Mouse (Mus musculus) liver, adult 2 months (tissue): ENCODE measurements around the gene Steap4. TPM values are rescaled to one million over a fixed set of nuclear protein-coding genes. Genes with fewer than 3 reads are reported as not detected.

Experiments
- DNase-seq: peaks from one replicate; pipeline ENCODE4 v3.0.0-alpha.2; 2011; ENCODE audit warnings: low read depth, low spot score; ENCODE audit errors: extremely low read depth
- H3K27ac ChIP-seq: fragments of 200-500 bp; replicated peaks from 2 replicates; pipeline ENCODE4 v1.5.1; 2012; ENCODE audit warnings: low read depth, mild to moderate bottlenecking, control low read depth, inconsistent platforms, low read length; ENCODE audit not compliant: insufficient read depth
- H3K27me3 ChIP-seq: fragments of 200-500 bp; 2 replicates; pipeline ENCODE4 v1.6.1; 2012; ENCODE audit warnings: mild to moderate bottlenecking, moderate library complexity, low read length, inconsistent platforms; ENCODE audit not compliant: control insufficient read depth, insufficient read depth
- H3K36me3 ChIP-seq: fragments of 200-500 bp; 2 replicates; pipeline ENCODE4 v1.6.1; 2012; ENCODE audit warnings: low read length, inconsistent platforms; ENCODE audit not compliant: control insufficient read depth, insufficient read depth
- H3K4me1 ChIP-seq: fragments of 200-500 bp; 2 replicates; pipeline ENCODE4 v1.6.1; 2011; ENCODE audit warnings: low read length; ENCODE audit not compliant: control insufficient read depth, insufficient read depth
- H3K4me3 ChIP-seq: fragments of 200-500 bp; 2 replicates; pipeline ENCODE4 v1.5.1; 2011; ENCODE audit warnings: low read depth, mild to moderate bottlenecking, control low read depth, low read length, moderate library complexity; ENCODE audit not compliant: insufficient read depth
- H3K79me2 ChIP-seq: fragments of 200-500 bp; 2 replicates; pipeline ENCODE4 v1.6.1; 2012; ENCODE audit warnings: inconsistent platforms, mild to moderate bottlenecking, low read length, moderate library complexity; ENCODE audit not compliant: control insufficient read depth, insufficient read depth
- H3K9ac ChIP-seq: fragments of 200-500 bp; 2 replicates; pipeline ENCODE4 v1.6.1; 2012; ENCODE audit warnings: low read depth, mild to moderate bottlenecking, control low read depth, inconsistent platforms, low read length
- CTCF ChIP-seq: fragments of 200-500 bp; IDR thresholded peaks from 2 replicates; pipeline ENCODE4 v1.5.1; 2011; ENCODE audit warnings: low read depth, low read length, control low read depth
- POLR2A ChIP-seq: fragments of 200-500 bp; IDR thresholded peaks from 2 replicates; pipeline ENCODE4 v1.6.1; 2011; ENCODE audit warnings: low read length, control low read depth; ENCODE audit not compliant: insufficient read depth; ENCODE audit errors: extremely low read depth
- WGBS: fragments of 180-500 bp; shearing (Covaris S2); methylation state at CpG from one replicate; pipeline ENCODE4 v1.1.7; 2018; 5-methylcytosine and 5-hydroxymethylcytosine counted together
- polyA plus RNA-seq: library from polyadenylated mRNA; depleted of rRNA; stranded (reverse); fragments of >200 nt; gene quantifications from 2 replicates; pipeline ENCODE4 v1.2.3, GENCODE M21; 2012
- total RNA-seq: library from RNA; depleted of rRNA; stranded (reverse); fragments of >200 nt; gene quantifications from 2 replicates; pipeline ENCODE4 v1.2.3, GENCODE M21; 2014

The Steap4 gene
- total and polyA plus RNA-seq, 2 experiments = 38.3 to 90.1 TPM

GRCm38 (mm10) chr5:7955371-7955966, 4.8 kb upstream of the Steap4 start:
- Histone ChIP-seq H3K4me3 (no peak overlapping the region; the same call in 1 of the 2 replicates), H3K36me3 (no peaks in the 10 kb centered on the region), H3K27me3 (no peaks in the 10 kb centered on the region), H3K9ac (peak overlapping the region; percentile 34; the same call in 1 of the 2 replicates), H3K4me1 (peaks cover 21% of the 10 kb centered on the region), H3K79me2 (no peaks in the 10 kb centered on the region), H3K27ac (peak overlapping the region; percentile 99)
- peak; percentile 96 for DNase-seq
- 13% methylated on average over 5 of the region's 5 CpGs for WGBS
- TF ChIP-seq POLR2A (no peak), CTCF (no peak)

GRCm38 (mm10) chr5:7958061-7958460, 2.2 kb upstream of the Steap4 start:
- H3K4me1 ChIP-seq = peaks cover 30% of the 10 kb centered on the region
- no peak overlapping the region for H3K9ac ChIP-seq
- no peak overlapping the region for H3K4me3 ChIP-seq
- peaks cover 10% of the 10 kb centered on the region; the same call in 1 of the 2 replicates for H3K79me2 ChIP-seq
- WGBS = 43% methylated on average over 4 of the region's 4 CpGs
- DNase-seq = no peak
- H3K27me3 ChIP-seq = no peaks in the 10 kb centered on the region
- peak overlapping the region; percentile 60; the same call in 1 of the 2 replicates for H3K27ac ChIP-seq
- TF ChIP-seq POLR2A (no peak), CTCF (no peak)
- no peaks in the 10 kb centered on the region for H3K36me3 ChIP-seq

GRCm38 (mm10) chr5:7959286-7959685, 971 bp upstream of the Steap4 start:
- Histone ChIP-seq H3K27ac (0 out of 2 replicates have a peak overlapping the region, but pooled peaks have one; percentile 32), H3K36me3 (no peaks in the 10 kb centered on the region), H3K79me2 (peaks cover 10% of the 10 kb centered on the region; the same call in 1 of the 2 replicates), H3K27me3 (no peaks in the 10 kb centered on the region), H3K4me1 (peaks cover 30% of the 10 kb centered on the region), H3K9ac (no peak overlapping the region), H3K4me3 (no peak overlapping the region)
- no peak for DNase-seq
- WGBS = 86% methylated on average over 6 of the region's 6 CpGs
- TF ChIP-seq POLR2A (no peak), CTCF (no peak)

GRCm38 (mm10) chr5:7961113-7961512, 856 bp downstream of the Steap4 start:
- peak overlapping the region; percentile 71; the same call in 1 of the 2 replicates for H3K9ac ChIP-seq
- TF ChIP-seq POLR2A (no peak), CTCF (no peak)
- DNase-seq = peak; percentile 57
- peaks cover 4% of the 10 kb centered on the region; the same call in 1 of the 2 replicates for H3K36me3 ChIP-seq
- H3K27me3 ChIP-seq = no peaks in the 10 kb centered on the region
- WGBS = 23% methylated on average over 7 of the region's 7 CpGs
- peaks cover 10% of the 10 kb centered on the region; the same call in 1 of the 2 replicates for H3K79me2 ChIP-seq
- peak overlapping the region; percentile 74 for H3K4me3 ChIP-seq
- peaks cover 26% of the 10 kb centered on the region for H3K4me1 ChIP-seq
- peak overlapping the region; percentile 91 for H3K27ac ChIP-seq

DNA sequence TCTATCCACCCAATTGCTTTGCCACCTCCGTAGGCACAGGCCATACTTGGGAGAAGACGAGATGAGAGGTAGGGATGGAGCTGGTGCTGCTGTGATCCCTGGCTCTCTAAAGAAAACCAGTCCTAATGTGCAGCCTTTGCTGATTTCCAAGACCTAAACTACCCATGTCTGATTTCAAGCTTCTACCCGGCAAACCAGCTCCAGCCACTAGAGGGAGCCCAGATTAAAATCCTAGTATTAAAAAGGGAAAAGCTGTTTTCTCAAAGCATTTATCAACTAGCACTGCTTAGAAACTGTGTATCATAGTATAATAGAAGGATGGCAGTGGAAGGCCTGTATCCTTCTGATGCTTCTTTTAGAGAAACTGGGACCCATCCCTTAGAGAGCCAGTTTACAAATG, 5.0 kb downstream of the Steap4 start:
- no peak for TF ChIP-seq POLR2A
- TF ChIP-seq CTCF = peak; percentile 42; the same call in 1 of the 2 replicates
- H3K9ac ChIP-seq = no peak overlapping the region
- H3K4me3 ChIP-seq = no peak overlapping the region
- H3K36me3 ChIP-seq = peaks cover 8% of the 10 kb centered on the region; the same call in 1 of the 2 replicates
- peaks cover 10% of the 10 kb centered on the region for H3K4me1 ChIP-seq
- WGBS = 32% methylated on average over 3 of the region's 3 CpGs
- no peaks in the 10 kb centered on the region for H3K27me3 ChIP-seq
- DNase-seq = peak; percentile 41
- no peak overlapping the region for H3K27ac ChIP-seq
- peaks cover 12% of the 10 kb centered on the region; the same call in 1 of the 2 replicates for H3K79me2 ChIP-seq

GRCm38 (mm10) chr5:7968152-7968551, 7.9 kb downstream of the Steap4 start:
- TF ChIP-seq CTCF (no peak), POLR2A (no peak)
- H3K79me2 ChIP-seq = peaks cover 2% of the 10 kb centered on the region; the same call in 1 of the 2 replicates
- H3K27ac ChIP-seq = 0 out of 2 replicates have a peak overlapping the region, but pooled peaks have one; percentile 7
- 77% methylated on average over 5 of the region's 5 CpGs for WGBS
- no peak for DNase-seq
- H3K36me3 ChIP-seq = peaks cover 10% of the 10 kb centered on the region; the same call in 1 of the 2 replicates
- H3K4me3 ChIP-seq = no peak overlapping the region
- peaks cover 7% of the 10 kb centered on the region; the same call in 1 of the 2 replicates for H3K4me1 ChIP-seq
- H3K9ac ChIP-seq = no peak overlapping the region
- H3K27me3 ChIP-seq = no peaks in the 10 kb centered on the region
